Mouse (Mus musculus) spleen, postnatal 36 days (tissue): ENCODE data around the gene Ryr1.
"Not testable (repeated sequence)": the region's sequence is repeated elsewhere in the genome, so short reads cannot be mapped to it uniquely, and the experiment has no call there.

Experiments
- DNase-seq, 2 experiments: peaks; one replicate each; pipeline ENCODE4 v3.0.0; 2022; ENCODE audit warnings: low spot score in 2 of 2, mixed read lengths in 1 of 2

Gene Ryr1

DNA sequence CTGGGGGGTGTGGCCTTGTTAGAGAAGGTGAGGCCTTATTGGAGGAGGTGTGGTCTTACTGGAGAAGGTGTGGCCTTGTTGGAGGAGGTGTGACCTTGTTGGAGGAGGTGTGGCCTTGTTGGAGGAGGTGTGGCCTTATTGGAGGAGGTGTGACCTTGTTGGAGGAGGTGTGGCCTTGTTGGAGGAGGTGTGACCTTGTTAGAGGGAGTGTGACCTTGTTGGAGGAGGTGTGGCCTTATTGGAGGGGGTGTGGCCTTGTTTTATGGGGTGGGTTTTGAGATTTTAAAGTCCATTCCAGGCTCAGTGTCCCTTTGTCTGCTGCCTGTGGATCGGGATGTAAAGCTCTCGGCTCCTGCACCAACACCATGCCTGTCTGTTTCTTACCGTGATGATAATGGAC is 40.6 kb downstream of the Ryr1 start:
- DNase-seq = no peak

DNA sequence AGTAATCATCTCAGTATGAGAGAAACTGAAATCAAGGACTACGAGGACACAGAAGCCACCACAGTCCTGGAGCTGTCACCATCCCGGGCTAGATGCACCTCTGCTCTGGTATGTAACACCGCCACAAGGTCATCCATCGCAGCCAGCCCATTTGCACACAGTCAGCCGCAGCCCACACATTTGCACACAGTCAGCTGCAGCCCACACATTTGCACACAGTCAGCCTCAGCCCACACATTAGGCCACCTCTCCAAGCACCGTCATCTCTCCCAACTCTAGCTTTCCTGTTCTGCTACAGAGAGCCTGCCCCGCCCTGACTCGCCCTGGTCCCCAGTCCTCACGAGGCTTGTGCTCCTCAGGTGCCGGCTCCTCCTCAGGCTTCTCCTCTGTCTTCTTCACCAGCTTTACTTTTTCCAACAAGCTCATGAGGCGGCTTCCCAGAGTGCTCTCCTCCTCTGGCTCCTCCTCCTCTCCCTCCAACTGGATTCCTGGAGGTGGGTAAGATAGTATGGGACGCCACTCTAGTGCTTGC is 45.5 kb downstream of the Ryr1 start:
- no peak for DNase-seq

DNA sequence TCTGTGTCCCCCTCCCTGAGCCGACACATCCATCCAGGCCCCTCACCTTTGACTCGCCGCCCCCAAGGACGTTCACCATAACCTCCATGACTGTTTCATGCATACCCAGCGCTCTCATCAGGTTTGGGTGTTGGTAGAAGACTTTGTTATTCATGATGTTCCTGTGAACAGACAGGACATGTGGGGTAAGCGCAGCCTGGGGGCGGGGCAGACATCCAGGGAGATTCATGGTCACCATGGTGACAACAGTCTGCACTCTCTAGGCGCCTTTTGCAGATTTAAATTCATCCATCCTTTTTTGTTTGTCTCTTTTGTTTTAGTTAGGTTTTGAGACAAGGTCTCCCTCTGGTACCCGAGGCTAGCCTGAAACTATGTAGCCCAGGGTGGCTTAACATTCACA is 48.0 kb downstream of the Ryr1 start:
- DNase-seq = no peak

DNA sequence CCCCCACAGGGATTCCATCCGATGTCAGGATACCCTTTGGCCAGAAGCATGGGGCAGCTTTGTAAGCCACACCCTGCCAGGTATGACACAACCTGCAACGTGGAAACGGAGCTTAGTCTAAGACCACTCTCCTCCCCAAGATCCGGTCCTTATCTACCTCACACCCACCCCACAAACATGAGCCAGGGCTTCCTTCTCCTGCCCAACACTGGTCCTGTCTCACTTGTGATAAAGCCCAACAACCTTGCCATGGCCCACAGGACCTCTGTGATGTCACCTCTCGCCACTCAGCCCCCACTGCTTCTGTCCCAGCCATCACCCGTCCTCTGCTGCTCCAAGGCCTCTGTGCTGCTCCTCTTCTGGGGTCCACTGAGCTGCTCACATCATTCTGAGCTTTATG is 49.8 kb downstream of the Ryr1 start:
- no peak for DNase-seq

DNA sequence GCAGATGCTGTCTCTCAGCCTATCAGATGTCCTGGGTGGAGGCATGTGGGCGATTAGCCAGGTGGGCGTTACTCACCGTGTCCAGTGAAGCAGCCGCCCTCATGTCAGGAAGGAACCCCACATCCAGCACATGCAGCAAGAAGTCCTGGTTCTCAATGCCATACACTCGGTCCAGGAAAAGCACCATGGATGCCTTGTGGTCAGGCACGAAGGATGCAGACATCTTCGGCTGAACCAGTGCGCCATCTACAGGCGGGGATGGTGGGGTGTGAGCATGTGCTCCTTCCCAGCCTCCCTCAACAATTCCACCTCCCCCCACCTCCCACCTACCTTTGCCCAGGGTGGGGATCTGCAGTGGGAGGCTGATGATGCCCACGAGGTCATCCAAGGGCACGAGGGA is 52.3 kb downstream of the Ryr1 start:
- DNase-seq = no peak

DNA sequence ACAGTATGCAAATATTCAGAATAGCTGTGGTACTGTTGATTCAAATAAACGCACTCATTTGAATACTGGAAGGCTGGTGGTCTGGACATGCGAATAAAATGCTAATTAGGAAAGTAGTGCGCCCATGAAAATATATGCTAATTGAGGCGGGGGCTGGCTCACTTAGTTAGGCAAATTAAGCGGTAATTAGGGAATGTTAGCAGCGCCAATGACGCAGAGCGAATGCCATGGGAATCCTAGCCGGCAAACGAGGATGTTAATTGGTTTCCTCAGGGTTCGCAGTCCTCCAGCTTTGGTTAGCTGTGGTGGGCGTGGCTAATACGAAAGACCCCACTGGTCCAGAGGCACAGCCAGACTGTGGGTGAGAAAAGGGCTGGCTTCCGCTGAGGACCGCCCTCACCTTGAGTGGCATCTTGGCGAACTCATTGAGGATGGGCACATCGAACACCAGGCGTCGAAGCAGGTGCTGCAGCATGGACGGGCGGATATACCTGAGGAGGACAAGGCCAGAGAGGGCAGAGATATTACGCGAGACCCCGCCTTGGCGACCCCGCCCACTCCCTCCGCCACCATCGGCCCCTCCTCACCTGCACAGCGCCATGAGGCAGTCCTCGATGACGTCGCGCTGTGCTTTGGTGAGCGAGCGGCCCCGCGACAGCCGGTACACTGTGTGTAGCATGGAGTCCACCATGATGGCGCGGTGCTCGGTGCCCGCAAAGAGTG is 53.6 kb downstream of the Ryr1 start:
- no peak for DNase-seq

DNA sequence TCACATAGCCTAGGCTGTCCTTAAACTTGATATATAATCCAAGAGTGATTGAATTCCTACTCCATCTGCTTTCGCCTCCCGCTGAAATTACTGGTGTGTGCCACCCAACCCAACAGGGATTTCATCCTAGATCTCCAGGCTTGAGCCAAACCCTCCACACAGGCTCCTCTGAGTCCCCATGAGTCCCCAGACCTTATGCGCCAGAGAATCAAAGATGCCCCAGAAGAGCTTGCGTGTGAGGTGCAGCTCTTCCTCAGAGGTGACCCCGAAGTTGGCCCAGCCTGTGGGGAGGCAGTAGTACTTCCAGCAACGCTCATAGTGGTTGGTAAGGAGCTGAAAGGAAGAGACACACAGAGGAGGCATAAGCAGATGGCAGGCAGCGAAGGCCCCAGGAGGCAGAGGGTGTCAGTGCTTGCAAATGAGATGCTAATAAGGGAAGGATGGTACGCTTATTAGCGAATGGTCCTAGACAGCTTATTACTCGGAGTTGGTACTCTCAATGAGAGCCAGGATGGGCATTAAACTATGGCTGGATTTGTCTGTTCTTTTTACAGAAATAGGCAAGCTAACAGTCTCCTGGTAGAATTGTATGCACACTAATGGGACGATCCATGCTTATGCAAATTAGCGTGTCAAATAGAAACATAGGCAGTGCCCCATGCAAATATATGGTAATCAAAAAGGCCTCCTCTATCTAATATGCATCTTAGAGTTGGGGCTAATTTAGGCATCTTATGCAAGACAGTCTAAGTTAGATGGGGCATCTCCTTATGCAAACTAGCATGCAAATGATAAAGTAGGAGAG is 54.4 kb downstream of the Ryr1 start:
- no peak for DNase-seq

DNA sequence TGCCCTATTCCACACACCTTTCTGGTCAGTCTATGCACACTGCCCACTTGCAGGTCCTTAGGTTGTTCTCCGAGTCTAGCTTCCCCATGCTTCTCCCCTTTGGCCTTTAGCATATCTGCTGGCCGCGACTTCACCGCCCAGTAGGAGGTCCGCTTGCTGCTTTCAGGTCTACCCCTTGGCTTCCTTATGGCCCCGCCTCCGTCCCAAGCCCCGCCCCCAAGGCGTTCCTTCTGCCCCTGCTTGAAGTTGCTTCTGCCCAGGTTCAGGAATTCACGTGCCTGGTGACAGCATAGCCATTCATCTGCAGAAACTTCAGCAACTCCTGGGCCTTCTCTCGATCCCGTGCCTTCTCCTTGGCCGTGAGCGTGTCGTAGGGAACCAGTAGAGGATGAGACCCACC is 57.2 kb downstream of the Ryr1 start:
- no peak for DNase-seq

DNA sequence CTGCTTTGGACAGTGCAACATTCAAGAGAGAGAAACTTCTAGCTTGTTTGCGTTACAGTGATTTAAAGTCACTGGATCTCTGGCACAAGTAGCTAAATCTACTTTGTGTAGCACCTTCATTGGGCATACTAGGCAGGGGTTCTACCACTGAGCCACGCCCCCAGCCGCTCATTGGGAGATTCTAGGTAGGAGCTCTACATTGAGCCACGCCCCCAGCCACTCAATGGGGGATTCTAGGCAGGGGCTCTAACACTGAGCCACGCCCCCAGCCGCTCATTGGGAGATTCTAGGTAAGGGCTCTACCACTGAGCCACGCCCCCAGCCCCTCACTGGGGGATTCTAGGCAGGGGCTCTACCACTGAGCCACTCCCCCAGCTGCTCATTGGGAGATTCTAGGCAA is 61.5 kb downstream of the Ryr1 start:
- not testable (repeated sequence) for DNase-seq

DNA sequence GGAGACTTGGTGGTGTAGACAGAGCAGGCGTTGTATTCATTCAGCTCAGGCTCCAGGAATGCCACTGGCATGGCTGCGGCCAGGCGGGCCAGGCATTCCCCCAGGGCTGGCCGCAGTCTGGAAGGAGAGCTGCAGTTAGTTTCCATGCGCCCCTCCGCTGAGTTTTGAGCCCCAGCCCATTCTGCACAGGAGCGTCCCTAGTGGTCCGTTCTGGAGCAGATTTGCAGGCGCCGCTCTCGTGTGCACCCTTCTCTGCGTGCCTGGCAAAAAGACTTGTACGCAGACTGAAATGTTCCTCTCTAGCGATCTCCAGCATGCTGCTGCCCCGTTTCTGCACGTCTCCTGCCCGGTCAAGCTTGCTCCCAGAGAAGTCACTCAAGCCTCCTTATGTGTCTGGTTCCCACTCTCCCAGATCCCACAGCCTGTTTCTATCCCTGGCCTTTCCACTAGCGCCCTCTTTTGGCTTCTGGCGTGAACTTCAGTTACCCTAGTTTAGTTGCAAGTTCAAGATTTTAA is 63.4 kb downstream of the Ryr1 start:
- no peak for DNase-seq

DNA sequence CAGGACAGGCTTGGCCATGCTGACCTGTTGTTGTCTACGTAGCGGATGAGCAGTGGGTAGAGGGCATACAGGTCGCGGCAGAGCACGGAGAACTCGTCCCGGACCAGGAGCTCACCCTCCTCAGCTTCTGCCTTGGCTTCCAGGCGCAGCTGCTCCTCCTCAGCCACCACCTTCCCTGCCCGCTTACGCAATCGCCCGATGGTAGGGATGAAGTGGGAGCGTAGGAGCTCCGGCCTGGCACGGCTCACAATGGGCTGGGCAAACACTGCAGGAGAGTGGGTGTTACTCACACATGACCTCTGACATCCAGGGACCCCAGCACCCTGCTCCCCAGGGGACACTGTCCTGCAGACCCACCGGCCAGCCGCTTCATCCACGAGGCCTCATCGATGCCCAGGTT is 65.5 kb downstream of the Ryr1 start:
- DNase-seq = no peak

DNA sequence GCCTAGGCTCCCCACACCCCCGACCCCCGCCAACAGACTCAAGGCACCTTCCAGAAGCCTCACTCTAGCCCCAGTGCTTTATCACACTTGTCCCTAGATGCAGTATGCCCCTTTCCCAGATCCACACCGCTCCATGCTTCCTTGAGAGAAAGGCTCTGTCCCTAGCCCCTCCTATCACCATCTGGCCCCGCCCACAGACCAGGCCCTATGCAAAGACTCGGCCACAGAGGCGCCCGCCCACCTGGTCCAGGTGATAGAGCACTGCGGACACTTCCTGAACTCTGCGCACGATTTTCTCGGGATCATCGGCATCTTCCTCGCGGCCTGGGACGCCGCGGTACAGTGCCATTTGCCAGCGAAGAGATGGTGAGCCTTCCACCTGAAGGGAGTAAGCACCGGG is 72.2 kb downstream of the Ryr1 start:
- no peak for DNase-seq

DNA sequence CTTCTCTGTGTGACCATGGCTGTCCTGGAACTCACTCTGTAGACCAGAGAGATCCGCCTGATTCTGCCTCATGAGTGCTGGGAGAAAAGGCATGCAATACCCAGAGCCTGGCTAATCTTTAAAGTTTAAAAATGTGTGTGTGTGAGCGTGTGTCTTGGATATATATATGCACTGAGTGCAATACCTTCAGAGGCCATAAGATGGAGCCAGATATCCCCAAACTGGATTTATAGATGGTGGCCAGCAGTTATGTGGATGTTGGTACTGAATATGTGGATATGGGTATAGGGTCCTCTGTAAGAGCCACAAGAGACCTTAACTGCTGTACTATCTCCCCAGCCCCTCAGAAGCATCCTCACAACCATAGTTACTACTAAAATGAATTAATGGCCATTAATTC is 74.2 kb downstream of the Ryr1 start:
- no peak for DNase-seq

DNA sequence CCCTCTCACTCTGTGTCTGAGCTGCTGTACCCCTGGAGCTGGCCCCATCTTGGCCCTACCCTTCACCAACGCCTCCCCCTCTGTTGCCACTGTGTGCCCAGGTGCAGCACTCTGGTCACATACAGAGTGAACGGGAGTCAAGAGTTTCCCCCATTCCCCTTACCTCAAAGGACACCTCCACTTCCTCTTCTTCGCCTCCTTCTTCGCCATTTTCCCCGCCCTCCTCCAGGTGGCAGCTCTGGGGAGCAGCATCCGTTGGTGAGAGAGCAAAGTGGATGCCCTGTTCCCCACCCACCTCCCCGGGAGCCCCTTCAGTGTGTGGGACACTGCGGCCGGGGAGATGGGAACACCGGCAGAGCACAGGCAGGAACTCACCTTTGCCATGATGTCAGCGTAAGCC is 76.4 kb downstream of the Ryr1 start:
- no peak for DNase-seq

DNA sequence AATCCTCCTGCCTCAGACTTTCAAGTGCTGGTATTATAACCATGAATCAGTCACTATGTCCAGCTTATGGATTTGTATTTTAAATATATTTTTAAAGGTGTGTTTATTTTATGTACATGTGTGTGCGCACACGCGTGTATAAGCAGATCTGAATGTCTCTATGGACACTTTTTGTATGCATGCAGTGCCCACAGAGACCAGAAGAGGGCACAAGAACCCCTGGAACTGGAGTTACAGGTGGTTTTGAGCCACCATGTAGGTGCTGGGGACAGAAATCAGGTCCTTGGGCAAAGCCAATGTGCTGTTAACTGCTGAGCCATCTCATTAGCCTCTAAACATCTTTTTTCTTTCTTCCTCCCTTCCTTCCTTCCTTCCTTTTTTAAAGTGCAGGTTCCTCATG is 76.9 kb downstream of the Ryr1 start:
- no peak for DNase-seq

DNA sequence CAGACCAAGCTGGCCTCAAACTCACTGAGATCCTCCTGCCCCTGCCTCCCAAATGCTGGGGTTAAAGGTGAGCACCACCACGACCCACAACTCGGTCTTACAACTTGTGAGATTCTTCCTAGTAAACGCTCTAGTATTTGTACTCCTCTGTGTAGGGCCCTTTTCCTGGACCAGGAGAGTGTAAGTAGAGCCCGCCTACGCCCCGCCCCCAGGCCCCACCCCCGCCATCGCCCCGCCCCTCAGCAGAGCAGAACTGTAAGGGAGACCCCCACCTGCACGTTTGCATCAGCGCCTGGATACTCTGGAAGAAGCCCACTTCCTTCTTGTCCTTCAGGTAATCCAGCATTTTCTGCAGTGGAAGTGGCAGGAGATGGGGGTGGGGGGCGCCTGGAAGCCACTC is 78.4 kb downstream of the Ryr1 start:
- no peak for DNase-seq

DNA sequence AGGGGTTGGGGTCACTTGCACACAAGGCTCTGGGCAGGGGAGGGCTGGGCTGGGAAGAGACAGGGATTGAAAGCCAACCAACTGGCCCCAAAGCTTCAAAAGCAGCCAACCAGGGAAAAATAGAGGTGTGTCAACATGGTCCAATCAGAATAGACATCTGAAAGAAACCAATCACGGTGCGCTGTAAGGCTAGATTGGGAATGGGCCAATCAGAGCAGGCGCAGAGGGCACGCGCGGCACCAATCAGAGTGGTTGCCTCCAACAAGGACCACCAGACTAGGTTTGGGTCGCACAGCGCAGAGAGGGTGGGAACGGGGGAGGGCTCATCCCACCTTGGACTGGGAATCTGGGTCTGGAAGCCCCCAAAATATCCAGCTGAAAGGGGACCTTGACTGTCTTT is 80.7 kb downstream of the Ryr1 start:
- no peak for DNase-seq

DNA sequence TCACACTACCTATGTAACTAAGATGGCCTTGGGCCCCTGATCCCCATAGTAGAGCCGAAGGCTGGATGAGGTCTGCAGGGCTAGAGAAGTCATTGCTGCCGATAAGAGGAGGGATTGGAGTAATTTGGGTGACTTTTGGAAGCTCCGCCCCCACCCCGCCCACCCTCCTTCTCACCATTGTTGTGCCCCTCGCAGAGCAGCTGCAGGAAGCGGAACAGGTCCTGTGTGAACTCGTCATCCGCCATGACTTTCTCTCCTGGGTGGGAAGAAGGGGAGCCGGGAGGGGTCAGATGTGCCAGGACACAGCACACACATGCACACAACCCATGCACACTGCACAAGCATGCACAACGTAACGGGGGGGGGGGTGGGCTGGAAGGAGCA is 81.3 kb downstream of the Ryr1 start:
- no peak for DNase-seq

DNA sequence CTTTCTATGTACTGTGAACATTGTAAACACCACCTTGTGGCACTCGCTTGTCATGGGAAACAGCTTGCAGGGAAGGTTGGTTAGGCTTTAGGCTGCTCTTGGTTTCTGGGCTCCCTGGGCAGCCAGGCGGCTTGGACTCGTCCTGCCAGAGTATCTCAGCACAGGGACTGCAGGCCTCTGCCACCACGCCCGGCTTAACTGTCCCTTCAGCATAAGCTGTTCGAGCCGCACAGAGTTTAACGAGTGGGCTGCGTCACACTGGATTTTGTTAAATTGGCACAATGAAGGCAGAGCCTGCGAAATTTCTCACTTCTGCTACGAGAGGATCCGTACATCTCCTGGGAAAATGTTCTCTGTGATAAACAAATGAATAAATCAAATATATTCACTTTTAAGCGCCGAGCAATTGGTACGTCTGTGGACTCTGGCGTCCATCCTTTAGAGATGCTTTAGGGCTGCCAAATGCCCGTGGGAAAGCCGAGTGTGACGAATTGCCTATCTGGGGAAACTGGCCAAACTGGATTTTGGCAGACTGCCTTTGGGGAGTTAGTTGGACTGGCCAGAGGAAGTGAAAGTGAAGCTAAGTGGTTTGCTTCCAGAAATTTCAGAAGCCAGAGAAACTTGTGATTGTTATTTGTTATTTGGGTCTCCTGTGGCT is 81.8 kb downstream of the Ryr1 start:
- DNase-seq = peak in 1 of 2 experiments; percentile 31

DNA sequence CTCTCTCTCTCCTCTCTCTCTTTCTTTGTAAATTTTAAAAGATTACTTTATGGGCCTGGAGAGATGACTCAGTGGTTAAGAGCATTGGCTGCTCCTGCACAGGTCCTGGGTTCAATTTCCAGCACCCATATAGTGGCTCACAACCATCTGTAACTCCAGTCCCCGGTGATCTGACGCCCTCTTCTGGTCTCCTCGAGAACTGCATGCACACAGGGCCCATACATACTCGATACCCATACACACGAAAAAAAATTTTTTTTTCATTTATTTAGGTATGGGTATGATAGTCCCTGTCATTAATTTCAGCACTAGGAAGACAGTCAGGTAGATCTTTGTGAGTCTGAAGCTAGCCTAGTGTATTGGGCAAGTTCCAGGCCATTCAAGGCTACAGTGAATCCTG is 83.8 kb downstream of the Ryr1 start:
- DNase-seq = no peak

DNA sequence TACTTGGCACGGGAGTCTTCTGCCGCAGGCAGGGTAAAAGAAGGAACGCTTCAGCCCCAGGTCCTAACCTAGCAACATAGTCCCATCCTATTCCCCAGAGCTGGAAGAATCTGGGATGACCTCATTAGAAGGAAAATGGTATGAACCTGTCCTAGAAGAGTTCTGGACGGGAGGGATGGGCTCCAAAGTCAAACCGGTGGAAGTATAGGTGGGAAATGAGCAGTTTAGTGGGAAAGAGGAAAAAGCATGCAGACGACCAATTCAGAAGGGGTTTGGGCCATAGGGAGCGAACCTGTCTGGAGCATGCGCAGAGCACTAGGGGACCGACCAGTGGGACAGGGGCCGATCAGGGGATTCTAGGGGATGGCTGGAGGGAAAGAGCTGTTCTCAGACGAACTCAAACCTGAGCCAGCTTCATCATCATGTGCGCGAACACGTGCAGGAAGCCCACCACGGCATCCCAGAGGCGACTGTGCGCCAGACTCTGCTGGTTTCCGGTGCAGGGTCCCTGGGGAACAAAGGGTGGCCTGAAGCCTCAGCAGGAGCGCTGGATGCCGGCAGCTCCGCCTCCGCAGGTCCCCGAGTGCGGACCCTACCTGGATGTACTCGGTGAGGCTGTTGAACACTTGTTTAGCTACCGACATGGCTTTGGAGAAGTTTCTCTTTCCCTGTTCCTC is 84.9 kb downstream of the Ryr1 start:
- DNase-seq = no peak

DNA sequence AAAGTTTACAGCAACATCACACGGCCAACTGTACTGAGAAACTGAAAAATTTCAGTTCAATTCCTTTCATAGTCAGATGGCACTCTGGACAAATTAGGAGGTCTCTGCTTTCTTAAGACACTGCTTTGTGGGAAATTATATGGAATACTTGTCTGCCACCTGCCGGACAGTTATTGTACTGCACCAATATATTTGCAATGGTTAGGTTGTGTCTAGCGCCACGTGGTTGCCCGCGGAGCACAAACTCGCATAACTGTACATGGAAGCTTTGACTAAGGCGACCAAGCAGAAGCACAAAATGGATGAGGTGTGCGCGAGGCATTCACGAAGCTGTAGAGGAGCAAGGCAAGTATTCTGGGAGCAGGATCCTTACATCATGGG is 85.4 kb downstream of the Ryr1 start:
- peak; percentile 82 to 87 for DNase-seq
